Mouse (Mus musculus) kidney, embryonic 14.5 days (tissue): ENCODE results near the gene Nacc1. TPM values are rescaled to one million over a fixed set of nuclear protein-coding genes. Genes with fewer than 3 reads are reported as not detected.

Source experiments
- ATAC-seq: fragments of 200-750 bp; cut with Nextera tagmentation; 2 replicates; pipeline ENCODE4 v1.8.0; 2017; ENCODE audit warnings: moderate number of reproducible peaks, mild to moderate bottlenecking, moderate TSS enrichment, moderate library complexity; ENCODE audit not compliant: low FRiP score, low TSS enrichment
- H3K27ac ChIP-seq: fragments of 300-500 bp; sonication (generic); 2 replicates; pipeline ENCODE4 v1.5.1; 2014; ENCODE audit warnings: low read depth, mild to moderate bottlenecking, low read length, moderate library complexity, mixed read lengths
- H3K27me3 ChIP-seq: fragments of 300-500 bp; sonication (generic); 2 replicates; pipeline ENCODE4 v1.6.1; 2014; ENCODE audit warnings: mild to moderate bottlenecking, low read length; ENCODE audit not compliant: control insufficient read depth, insufficient read depth
- H3K36me3 ChIP-seq: fragments of 300-500 bp; sonication (generic); 2 replicates; pipeline ENCODE4 v1.6.1; 2014; ENCODE audit warnings: low read length, mixed read lengths; ENCODE audit not compliant: control insufficient read depth, insufficient read depth
- H3K4me1 ChIP-seq: fragments of 300-500 bp; sonication (generic); 2 replicates; pipeline ENCODE4 v1.6.1; 2014; ENCODE audit warnings: low read length, mixed read lengths; ENCODE audit not compliant: control insufficient read depth, insufficient read depth
- H3K4me2 ChIP-seq: fragments of 300-500 bp; sonication (generic); replicated peaks from 2 replicates; pipeline ENCODE4 v1.6.1; 2014; ENCODE audit warnings: low read depth, mild to moderate bottlenecking, low read length
- H3K4me3 ChIP-seq: fragments of 300-500 bp; sonication (generic); 2 replicates; pipeline ENCODE4 v1.5.1; 2014; ENCODE audit warnings: mild to moderate bottlenecking, low read length
- H3K9ac ChIP-seq: fragments of 300-500 bp; sonication (generic); 2 replicates; pipeline ENCODE4 v1.6.1; 2014; ENCODE audit warnings: low read depth, mild to moderate bottlenecking, low read length, moderate library complexity
- H3K9me3 ChIP-seq: fragments of 300-500 bp; sonication (generic); 2 replicates; pipeline ENCODE4 v1.6.1; 2016; ENCODE audit warnings: low read length; ENCODE audit not compliant: control insufficient read depth
- WGBS: fragments of 180-500 bp; shearing (Covaris S2); extraction: QIAGEN DNeasy Blood & Tissue Kit; methylation state at CpG from one replicate; pipeline ENCODE4 v1.1.7; 2014; 5-methylcytosine and 5-hydroxymethylcytosine counted together
- polyA plus RNA-seq: library from polyadenylated mRNA; unstranded; fragments of >200 nt; fragmentation: Nextera tagmentation; extraction: Ambion mirVana; gene quantifications from 2 replicates; pipeline ENCODE4 v1.2.1, GENCODE M21; 2014

The Nacc1 gene
- polyA plus RNA-seq, 1 experiment from 2014 or later, result 33.1 TPM

GRCm38 (mm10) chr8:84711933-84712758 lies 24.5 kb upstream of the Nacc1 start:
- WGBS, result 14% methylated on average over 10 of the region's 11 CpGs
- peaks cover 42% of the 10 kb centered on the region for H3K4me1 ChIP-seq
- no peaks in the 10 kb centered on the region for H3K36me3 ChIP-seq
- H3K27ac ChIP-seq, result peak overlapping the region; percentile 85; the same call in 1 of the 2 replicates
- peak overlapping the region; percentile 31; the same call in 1 of the 2 replicates for H3K9ac ChIP-seq
- peak overlapping the region; percentile 25; the same call in 1 of the 2 replicates for H3K4me2 ChIP-seq
- H3K9me3 ChIP-seq, result no peaks in the 10 kb centered on the region
- H3K4me3 ChIP-seq, result no peak overlapping the region
- H3K27me3 ChIP-seq, result peaks cover 55% of the 10 kb centered on the region
- peak; percentile 65 for ATAC-seq

- WGBS, result 43% methylated on average over 3 of the region's 3 CpGs
- Histone ChIP-seq H3K27ac (peak overlapping the region; percentile 85; the same call in 1 of the 2 replicates), H3K9ac (no peak overlapping the region), H3K27me3 (peaks cover 59% of the 10 kb centered on the region), H3K36me3 (no peaks in the 10 kb centered on the region), H3K4me2 (no peak overlapping the region), H3K4me1 (peaks cover 49% of the 10 kb centered on the region), H3K9me3 (no peaks in the 10 kb centered on the region), H3K4me3 (no peak overlapping the region)
- ATAC-seq, result no peak
Measured at GRCm38 (mm10) chr8:84711312-84711711, 23.6 kb upstream of the Nacc1 start.

- 96% methylated on average over 1 of the region's 1 CpGs for WGBS
- Histone ChIP-seq H3K4me1 (peaks cover 57% of the 10 kb centered on the region), H3K4me3 (no peak overlapping the region), H3K36me3 (no peaks in the 10 kb centered on the region), H3K9me3 (no peaks in the 10 kb centered on the region), H3K4me2 (no peak overlapping the region), H3K27me3 (peaks cover 63% of the 10 kb centered on the region), H3K27ac (no peak overlapping the region), H3K9ac (no peak overlapping the region)
- ATAC-seq, result no peak
Measured at GRCm38 (mm10) chr8:84709931-84710330, 22.3 kb upstream of the Nacc1 start.

GRCm38 (mm10) chr8:84708774-84709475 lies 21.3 kb upstream of the Nacc1 start:
- no peak overlapping the region for H3K4me2 ChIP-seq
- H3K4me3 ChIP-seq, result no peak overlapping the region
- no peak overlapping the region for H3K9ac ChIP-seq
- H3K36me3 ChIP-seq, result no peaks in the 10 kb centered on the region
- H3K4me1 ChIP-seq, result peaks cover 59% of the 10 kb centered on the region
- no peaks in the 10 kb centered on the region for H3K9me3 ChIP-seq
- peaks cover 64% of the 10 kb centered on the region for H3K27me3 ChIP-seq
- 14% methylated on average over 12 of the region's 12 CpGs for WGBS
- H3K27ac ChIP-seq, result no peak overlapping the region
- ATAC-seq, result peak; percentile 56

- no peak for ATAC-seq
- Histone ChIP-seq H3K4me3 (peak overlapping the region; percentile 4), H3K4me2 (peak overlapping the region; percentile 37), H3K36me3 (no peaks in the 10 kb centered on the region), H3K27ac (no peak overlapping the region), H3K9ac (no peak overlapping the region), H3K27me3 (peaks cover 66% of the 10 kb centered on the region), H3K4me1 (peaks cover 55% of the 10 kb centered on the region), H3K9me3 (no peaks in the 10 kb centered on the region)
- 7% methylated on average over 15 of the region's 15 CpGs for WGBS
Measured at GRCm38 (mm10) chr8:84708071-84708541, 20.4 kb upstream of the Nacc1 start.

- H3K4me2 ChIP-seq, result peak overlapping the region; percentile 37
- no peak for ATAC-seq
- no peaks in the 10 kb centered on the region for H3K9me3 ChIP-seq
- peaks cover 73% of the 10 kb centered on the region for H3K27me3 ChIP-seq
- peaks cover 48% of the 10 kb centered on the region for H3K4me1 ChIP-seq
- H3K4me3 ChIP-seq, result peak overlapping the region; percentile 27
- H3K36me3 ChIP-seq, result no peaks in the 10 kb centered on the region
- no peak overlapping the region for H3K9ac ChIP-seq
- H3K27ac ChIP-seq, result no peak overlapping the region
- WGBS, result 6% methylated on average over 22 of the region's 22 CpGs
Measured at GRCm38 (mm10) chr8:84707267-84707883, 19.7 kb upstream of the Nacc1 start.

GRCm38 (mm10) chr8:84706610-84707266 lies 19.1 kb upstream of the Nacc1 start:
- no peak for ATAC-seq
- Histone ChIP-seq H3K4me3 (peak overlapping the region; percentile 27), H3K36me3 (no peaks in the 10 kb centered on the region), H3K9me3 (no peaks in the 10 kb centered on the region), H3K4me1 (peaks cover 42% of the 10 kb centered on the region), H3K4me2 (peak overlapping the region; percentile 37), H3K27ac (no peak overlapping the region), H3K9ac (peak overlapping the region; percentile 14; the same call in 1 of the 2 replicates), H3K27me3 (peaks cover 76% of the 10 kb centered on the region)
- WGBS, result 3% methylated on average over 44 of the region's 45 CpGs

GRCm38 (mm10) chr8:84705960-84706359 lies 18.3 kb upstream of the Nacc1 start:
- H3K36me3 ChIP-seq, result no peaks in the 10 kb centered on the region
- peaks cover 75% of the 10 kb centered on the region for H3K27me3 ChIP-seq
- H3K27ac ChIP-seq, result no peak overlapping the region
- H3K4me3 ChIP-seq, result 0 out of 2 replicates have a peak overlapping the region, but pooled peaks have one; percentile 28
- no peak for ATAC-seq
- H3K9ac ChIP-seq, result peak overlapping the region; percentile 1; the same call in 1 of the 2 replicates
- H3K4me2 ChIP-seq, result peak overlapping the region; percentile 36
- H3K9me3 ChIP-seq, result no peaks in the 10 kb centered on the region
- peaks cover 43% of the 10 kb centered on the region for H3K4me1 ChIP-seq
- 3% methylated on average over 12 of the region's 12 CpGs for WGBS
